Mouse (Mus musculus) ES-CJ7 (cell line): ENCODE results near the gene Gstm1.
"Not testable (repeated sequence)": the region's sequence is repeated elsewhere in the genome, so short reads cannot be mapped to it uniquely, and the experiment has no call there.

Source experiments
- DNase-seq: peaks from one replicate; pipeline ENCODE4 v3.0.0; 2011; ENCODE audit warnings: low read depth, low spot score

Gstm1 gene

GRCm38 (mm10) chr3:108017473-108018189 is at the start of gene Gstm1:
Gene Gstm1, minus strand, starts transcription at chr3:108017973.
- peak; percentile 98 for DNase-seq

- no peak for DNase-seq
Observed at GRCm38 (mm10) chr3:108067370-108067934, 49.7 kb upstream of the Gstm1 start.

- no peak for DNase-seq
Observed at GRCm38 (mm10) chr3:108065551-108065950, 47.8 kb upstream of the Gstm1 start.

GRCm38 (mm10) chr3:108064672-108065071 is 46.9 kb upstream of the Gstm1 start:
- no peak for DNase-seq

GRCm38 (mm10) chr3:108062648-108063047 is 44.9 kb upstream of the Gstm1 start:
- no peak for DNase-seq

- DNase-seq: peak; percentile 79
Observed at GRCm38 (mm10) chr3:108061420-108061819, 43.6 kb upstream of the Gstm1 start.

- no peak for DNase-seq
Observed at GRCm38 (mm10) chr3:108050493-108050892, 32.7 kb upstream of the Gstm1 start.

- DNase-seq: no peak
Observed at GRCm38 (mm10) chr3:108048306-108048705, 30.5 kb upstream of the Gstm1 start.

- DNase-seq: no peak
Observed at GRCm38 (mm10) chr3:108046944-108047655, 29.3 kb upstream of the Gstm1 start.

GRCm38 (mm10) chr3:108044394-108045140 is 26.8 kb upstream of the Gstm1 start, which contains the start of gene Gstm4:
Gene Gstm4, minus strand, starts transcription at chr3:108044894.
- peak; percentile 85 for DNase-seq

GRCm38 (mm10) chr3:108033156-108033555 is 15.4 kb upstream of the Gstm1 start:
- DNase-seq: no peak

GRCm38 (mm10) chr3:108032113-108032512 is 14.3 kb upstream of the Gstm1 start:
- DNase-seq: no peak

- DNase-seq: no peak
Observed at GRCm38 (mm10) chr3:108028641-108029365, 11.0 kb upstream of the Gstm1 start.

GRCm38 (mm10) chr3:108026597-108026996 is 8.8 kb upstream of the Gstm1 start:
- no peak for DNase-seq

GRCm38 (mm10) chr3:108026049-108026448 is 8.3 kb upstream of the Gstm1 start:
- no peak for DNase-seq

- no peak for DNase-seq
Observed at GRCm38 (mm10) chr3:108025318-108025717, 7.5 kb upstream of the Gstm1 start.

- DNase-seq: no peak
Observed at GRCm38 (mm10) chr3:108022650-108023049, 4.9 kb upstream of the Gstm1 start.

- not testable (repeated sequence) for DNase-seq
Observed at GRCm38 (mm10) chr3:108020351-108021022, 2.7 kb upstream of the Gstm1 start.

- DNase-seq: not testable (repeated sequence)
Observed at GRCm38 (mm10) chr3:108019226-108019625, 1.5 kb upstream of the Gstm1 start.

GRCm38 (mm10) chr3:108018190-108018820 is 532 bp upstream of the Gstm1 start:
- no peak for DNase-seq
